Mouse (Mus musculus) liver, embryonic 14.5 days (tissue): ENCODE measurements around the gene Gm17660. TPM values are rescaled to one million over a fixed set of nuclear protein-coding genes. Genes with fewer than 3 reads are reported as not detected.

Source experiments
- ATAC-seq: fragments of 200-750 bp; cut with Nextera tagmentation; 2 replicates; pipeline ENCODE4 v1.8.0; 2017; ENCODE audit warnings: moderate number of reproducible peaks, mild to moderate bottlenecking, moderate library complexity; ENCODE audit not compliant: insufficient read depth
- DNase-seq, 3 experiments: peaks; one replicate each; pipeline ENCODE4 v3.0.0-alpha.2; 2012 to 2013; ENCODE audit warnings: low read depth in 3 of 3, low spot score in 3 of 3
- H3K27ac ChIP-seq: fragments of 300-500 bp; sonication (generic); 2 replicates; pipeline ENCODE4 v1.5.1; 2014; ENCODE audit warnings: moderate library complexity, mild to moderate bottlenecking, control low read depth, inconsistent platforms
- H3K27me3 ChIP-seq: fragments of 300-500 bp; sonication (generic); 2 replicates; pipeline ENCODE4 v1.6.1; 2014; ENCODE audit warnings: mild to moderate bottlenecking, low read length, moderate library complexity; ENCODE audit not compliant: control insufficient read depth, insufficient read depth
- H3K36me3 ChIP-seq: fragments of 300-500 bp; sonication (generic); replicated peaks from 2 replicates; pipeline ENCODE4 v1.6.1; 2014; ENCODE audit warnings: low read depth; ENCODE audit not compliant: control insufficient read depth, insufficient read depth
- H3K4me1 ChIP-seq, 2 experiments: fragments of 200-500 bp in 1 of 2; fragments of 300-500 bp in 1 of 2; sonication (generic) in 1 of 2; replicated peaks; 2 replicates each; pipeline ENCODE4 v1.6.1; 2012 to 2014; ENCODE audit warnings: antibody characterized with exemption in 1 of 2, inconsistent platforms in 1 of 2, low read length in 1 of 2; ENCODE audit not compliant: control insufficient read depth in 2 of 2, insufficient read depth in 2 of 2
- H3K4me2 ChIP-seq: fragments of 300-500 bp; sonication (generic); 2 replicates; pipeline ENCODE4 v1.6.1; 2014; ENCODE audit warnings: low read depth, mild to moderate bottlenecking, control low read depth, moderate library complexity
- H3K4me3 ChIP-seq, 2 experiments: fragments of 200-500 bp in 1 of 2; fragments of 300-500 bp in 1 of 2; sonication (generic) in 1 of 2; 2 replicates each; pipeline ENCODE4 v1.5.1; 2012 to 2014; ENCODE audit warnings: low read depth in 2 of 2, low read length in 2 of 2, mild to moderate bottlenecking in 2 of 2, control low read depth in 1 of 2, inconsistent platforms in 1 of 2, moderate library complexity in 1 of 2; ENCODE audit not compliant: insufficient read depth in 1 of 2
- H3K9ac ChIP-seq: fragments of 300-500 bp; sonication (generic); replicated peaks from 2 replicates; pipeline ENCODE4 v1.6.1; 2014; ENCODE audit warnings: mild to moderate bottlenecking, control low read depth, moderate library complexity
- H3K9me3 ChIP-seq: fragments of 300-500 bp; sonication (generic); 2 replicates; pipeline ENCODE4 v1.6.1; 2016; ENCODE audit warnings: low read length, mixed read lengths; ENCODE audit not compliant: control insufficient read depth
- CTCF ChIP-seq: IDR thresholded peaks from 2 replicates; pipeline ENCODE4 v1.5.1; 2016; ENCODE audit warnings: antibody characterized with exemption, low read depth, control low read depth
- EP300 ChIP-seq: IDR thresholded peaks from 2 replicates; pipeline ENCODE4 v1.6.1; 2016; ENCODE audit warnings: antibody characterized with exemption, low read depth
- WGBS: fragments of 180-500 bp; shearing (Covaris S2); extraction: QIAGEN DNeasy Blood & Tissue Kit; methylation state at CpG from one replicate; pipeline ENCODE4 v1.1.7; 2014; ENCODE audit not compliant: insufficient replicate concordance; 5-methylcytosine and 5-hydroxymethylcytosine counted together
- polyA plus RNA-seq, 2 experiments: library from polyadenylated mRNA; depleted of rRNA in 1 of 2; stranded (reverse) in 1 of 2; unstranded in 1 of 2; fragments of >200 nt; fragmentation: Nextera tagmentation in 1 of 2; extraction: Ambion mirVana in 1 of 2; gene quantifications; 2 replicates each; pipeline versions ENCODE4 v1.2.1 to v1.2.3; 2012 to 2014

Gm17660 gene
- polyA plus RNA-seq, 2 experiments: not detected

- TF ChIP-seq CTCF: no peak
- no peak for TF ChIP-seq EP300
- 28% methylated on average over 18 of the region's 18 CpGs for WGBS
- ATAC-seq (no peak), DNase-seq (no peak)
- H3K4me1 ChIP-seq: peaks cover 0 to 8% of the 10 kb centered on the region in 2 experiments; a peak in 1 of 4 replicates
- no peak overlapping the region for H3K4me3 ChIP-seq
- H3K36me3 ChIP-seq: no peaks in the 10 kb centered on the region
- H3K9ac ChIP-seq: no peak overlapping the region
- H3K4me2 ChIP-seq: 0 out of 2 replicates have a peak overlapping the region, but pooled peaks have one; percentile 4
- no peaks in the 10 kb centered on the region for H3K27me3 ChIP-seq
- H3K27ac ChIP-seq: no peak overlapping the region
- H3K9me3 ChIP-seq: no peaks in the 10 kb centered on the region
Observed at GRCm38 (mm10) chr5:104108879-104109369, 31.5 kb upstream of the Gm17660 start.

- DNase-seq: no peak
- no peak for ATAC-seq
- no peaks in the 10 kb centered on the region for H3K36me3 ChIP-seq
- TF ChIP-seq EP300 (no peak), CTCF (no peak)
- no peak overlapping the region for H3K4me3 ChIP-seq
- no peaks in the 10 kb centered on the region for H3K27me3 ChIP-seq
- no peak overlapping the region for H3K9ac ChIP-seq
- no peaks in the 10 kb centered on the region for H3K9me3 ChIP-seq
- H3K4me1 ChIP-seq: peaks cover 0 to 8% of the 10 kb centered on the region in 2 experiments; a peak in 1 of 4 replicates
- WGBS: 58% methylated on average over 11 of the region's 11 CpGs
- no peak overlapping the region for H3K27ac ChIP-seq
- no peak overlapping the region for H3K4me2 ChIP-seq
Observed at GRCm38 (mm10) chr5:104108127-104108875, 30.9 kb upstream of the Gm17660 start.

DNA sequence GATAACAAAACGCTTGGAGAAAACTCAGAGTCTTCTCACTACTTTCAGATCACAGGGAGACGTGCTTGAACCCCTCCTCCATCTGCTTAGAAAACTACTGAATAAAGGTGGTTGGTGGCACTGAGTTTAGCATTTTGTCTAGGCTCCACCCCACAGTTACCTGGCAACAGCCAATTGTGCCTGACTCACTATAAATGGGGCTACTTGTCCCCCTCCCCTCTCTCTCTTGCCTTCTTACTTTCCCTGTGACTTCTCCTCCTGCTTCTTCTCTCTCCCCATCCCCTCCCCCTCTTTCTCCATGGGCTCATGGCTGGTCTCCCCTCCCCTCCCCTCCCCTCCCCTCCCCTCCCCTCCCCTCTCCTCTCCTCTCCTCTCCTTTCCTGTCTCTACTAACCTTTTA is 26.7 kb upstream of the Gm17660 start:
- no peak for TF ChIP-seq EP300
- TF ChIP-seq CTCF: no peak
- Histone ChIP-seq H3K4me3 (no peak overlapping the region), H3K4me1 (0 out of 4 replicates have a peak, but pooled peaks cover 0 to 7% of the 10 kb centered on the region in 2 experiments), H3K27me3 (no peaks in the 10 kb centered on the region), H3K27ac (no peak overlapping the region), H3K9me3 (no peaks in the 10 kb centered on the region), H3K9ac (no peak overlapping the region), H3K36me3 (no peaks in the 10 kb centered on the region), H3K4me2 (no peak overlapping the region)
- DNase-seq: no peak
- no peak for ATAC-seq
- 52% methylated on average over 2 of the region's 2 CpGs for WGBS

DNA sequence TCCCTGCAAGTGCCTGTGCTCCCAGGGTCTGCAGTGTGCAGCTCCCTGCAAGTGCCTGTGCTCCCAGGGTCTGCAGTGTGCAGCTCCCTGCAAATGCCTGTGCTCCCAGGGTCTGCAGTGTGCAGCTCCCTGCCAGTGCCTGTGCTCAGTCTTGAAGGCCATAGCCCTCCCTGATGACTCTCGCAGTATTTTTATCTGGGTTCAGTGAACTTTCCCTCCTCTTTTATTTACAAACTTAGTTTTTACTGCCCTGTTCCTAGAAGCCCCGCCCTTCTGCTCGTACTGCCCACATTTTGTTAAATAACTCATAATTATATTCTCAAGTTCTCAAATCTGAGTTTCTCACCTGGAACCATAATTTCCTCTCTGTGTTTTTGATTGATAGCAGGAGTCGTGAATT is 25.8 kb upstream of the Gm17660 start:
- no peaks in the 10 kb centered on the region for H3K36me3 ChIP-seq
- H3K27me3 ChIP-seq: no peaks in the 10 kb centered on the region
- DNase-seq (no peak), ATAC-seq (no peak)
- no peaks in the 10 kb centered on the region for H3K9me3 ChIP-seq
- H3K27ac ChIP-seq: no peak overlapping the region
- H3K9ac ChIP-seq: no peak overlapping the region
- no peak overlapping the region for H3K4me3 ChIP-seq
- no peak for TF ChIP-seq EP300
- TF ChIP-seq CTCF: no peak
- H3K4me1 ChIP-seq: 0 out of 4 replicates have a peak, but pooled peaks cover 0 to 2% of the 10 kb centered on the region in 2 experiments
- WGBS: 44% methylated on average over 4 of the region's 4 CpGs
- H3K4me2 ChIP-seq: no peak overlapping the region
